Mouse (Mus musculus): ENCODE results near the gene Sorbs1. TPM values are rescaled to one million over a fixed set of nuclear protein-coding genes. Genes with fewer than 3 reads are reported as not detected.

Sorbs1 gene
- polyA plus RNA-seq, 1 experiment from 2014 or later: 111 TPM

GRCm38 (mm10) chr19:40542776-40543175 lies 29.2 kb upstream of the Sorbs1 start:
- 71% methylated on average over 7 of the region's 7 CpGs for WGBS
- Histone ChIP-seq H3K36me3 (ENCODE audit: control insufficient read depth, insufficient read depth, low read length) (no peaks in the 10 kb centered on the region; the same call in 1 of the 2 replicates), H3K27me3 (ENCODE audit: control insufficient read depth, insufficient read depth, low read length) (no peaks in the 10 kb centered on the region), H3K4me1 (replicated peaks; ENCODE audit: control insufficient read depth, insufficient read depth) (no peaks in the 10 kb centered on the region), H3K9me3 (ENCODE audit: control insufficient read depth, low read length) (no peaks in the 10 kb centered on the region), H3K4me3 (ENCODE audit: low read depth, low read length) (no peak overlapping the region), H3K4me2 (replicated peaks; ENCODE audit: low read depth) (no peak overlapping the region), H3K27ac (replicated peaks) (no peak overlapping the region), H3K9ac (ENCODE audit: low read length) (no peak overlapping the region)
- ATAC-seq (ENCODE audit: low FRiP score, low TSS enrichment) (no peak), DNase-seq (ENCODE audit: low spot score) (no peak)
- TF ChIP-seq CTCF (IDR thresholded peaks at IDR 0.05; ENCODE audit: low read depth): no peak
- TF ChIP-seq EP300 (optimal IDR thresholded peaks at IDR 0.05): no peak

GRCm38 (mm10) chr19:40536526-40536925 lies 22.9 kb upstream of the Sorbs1 start:
- DNase-seq (ENCODE audit: low spot score) (no peak), ATAC-seq (ENCODE audit: low FRiP score, low TSS enrichment) (no peak)
- Histone ChIP-seq H3K27me3 (ENCODE audit: control insufficient read depth, insufficient read depth, low read length) (no peaks in the 10 kb centered on the region), H3K9me3 (ENCODE audit: control insufficient read depth, low read length) (no peaks in the 10 kb centered on the region), H3K4me3 (ENCODE audit: low read depth, low read length) (no peak overlapping the region), H3K9ac (ENCODE audit: low read length) (no peak overlapping the region), H3K36me3 (ENCODE audit: control insufficient read depth, insufficient read depth, low read length) (no peaks in the 10 kb centered on the region; the same call in 1 of the 2 replicates), H3K27ac (replicated peaks) (no peak overlapping the region), H3K4me1 (replicated peaks; ENCODE audit: control insufficient read depth, insufficient read depth) (no peaks in the 10 kb centered on the region), H3K4me2 (replicated peaks; ENCODE audit: low read depth) (no peak overlapping the region)
- WGBS: 77% methylated on average over 6 of the region's 6 CpGs
- no peak for TF ChIP-seq CTCF (IDR thresholded peaks at IDR 0.05; ENCODE audit: low read depth)
- no peak for TF ChIP-seq EP300 (optimal IDR thresholded peaks at IDR 0.05)

GRCm38 (mm10) chr19:40532525-40532924 lies 18.9 kb upstream of the Sorbs1 start:
- ATAC-seq (ENCODE audit: low FRiP score, low TSS enrichment): no peak
- DNase-seq (ENCODE audit: low spot score): no peak
- H3K36me3 ChIP-seq (ENCODE audit: control insufficient read depth, insufficient read depth, low read length): no peaks in the 10 kb centered on the region
- no peak overlapping the region for H3K27ac ChIP-seq (replicated peaks)
- H3K4me3 ChIP-seq (ENCODE audit: low read depth, low read length): no peak overlapping the region
- no peaks in the 10 kb centered on the region for H3K4me1 ChIP-seq (replicated peaks; ENCODE audit: control insufficient read depth, insufficient read depth)
- H3K4me2 ChIP-seq (replicated peaks; ENCODE audit: low read depth): no peak overlapping the region
- no peaks in the 10 kb centered on the region for H3K9me3 ChIP-seq (ENCODE audit: control insufficient read depth, low read length)
- no peaks in the 10 kb centered on the region for H3K27me3 ChIP-seq (ENCODE audit: control insufficient read depth, insufficient read depth, low read length)
- TF ChIP-seq EP300 (optimal IDR thresholded peaks at IDR 0.05) (no peak), CTCF (IDR thresholded peaks at IDR 0.05; ENCODE audit: low read depth) (no peak)
- 67% methylated on average over 5 of the region's 5 CpGs for WGBS
- H3K9ac ChIP-seq (ENCODE audit: low read length): no peak overlapping the region

GRCm38 (mm10) chr19:40530323-40530722 lies 16.7 kb upstream of the Sorbs1 start:
- no peak for TF ChIP-seq CTCF (IDR thresholded peaks at IDR 0.05; ENCODE audit: low read depth)
- no peak for TF ChIP-seq EP300 (optimal IDR thresholded peaks at IDR 0.05)
- ATAC-seq (ENCODE audit: low FRiP score, low TSS enrichment) (no peak), DNase-seq (ENCODE audit: low spot score) (no peak)
- Histone ChIP-seq H3K27me3 (ENCODE audit: control insufficient read depth, insufficient read depth, low read length) (no peaks in the 10 kb centered on the region), H3K4me3 (ENCODE audit: low read depth, low read length) (no peak overlapping the region), H3K4me1 (replicated peaks; ENCODE audit: control insufficient read depth, insufficient read depth) (no peaks in the 10 kb centered on the region), H3K27ac (replicated peaks) (no peak overlapping the region), H3K36me3 (ENCODE audit: control insufficient read depth, insufficient read depth, low read length) (no peaks in the 10 kb centered on the region), H3K9ac (ENCODE audit: low read length) (no peak overlapping the region), H3K4me2 (replicated peaks; ENCODE audit: low read depth) (no peak overlapping the region), H3K9me3 (ENCODE audit: control insufficient read depth, low read length) (no peaks in the 10 kb centered on the region)
- 82% methylated on average over 2 of the region's 2 CpGs for WGBS

- no peak; the same call in 1 of the 2 replicates for ATAC-seq (ENCODE audit: low FRiP score, low TSS enrichment)
- Histone ChIP-seq H3K36me3 (ENCODE audit: control insufficient read depth, insufficient read depth, low read length) (no peaks in the 10 kb centered on the region), H3K4me3 (ENCODE audit: low read depth, low read length) (no peak overlapping the region), H3K27me3 (ENCODE audit: control insufficient read depth, insufficient read depth, low read length) (no peaks in the 10 kb centered on the region), H3K4me1 (replicated peaks; ENCODE audit: control insufficient read depth, insufficient read depth) (no peaks in the 10 kb centered on the region), H3K4me2 (replicated peaks; ENCODE audit: low read depth) (no peak overlapping the region), H3K27ac (replicated peaks) (no peak overlapping the region), H3K9ac (ENCODE audit: low read length) (no peak overlapping the region), H3K9me3 (ENCODE audit: control insufficient read depth, low read length) (no peaks in the 10 kb centered on the region)
- no peak for DNase-seq (ENCODE audit: low spot score)
- TF ChIP-seq CTCF (IDR thresholded peaks at IDR 0.05; ENCODE audit: low read depth) (no peak), EP300 (optimal IDR thresholded peaks at IDR 0.05) (no peak)
These were observed 14.7 kb upstream of the Sorbs1 start for GRCm38 (mm10) chr19:40528254-40528653.

- no peaks in the 10 kb centered on the region for H3K4me1 ChIP-seq (replicated peaks; ENCODE audit: control insufficient read depth, insufficient read depth)
- H3K27me3 ChIP-seq (ENCODE audit: control insufficient read depth, insufficient read depth, low read length): no peaks in the 10 kb centered on the region
- H3K4me3 ChIP-seq (ENCODE audit: low read depth, low read length): no peak overlapping the region
- no peak overlapping the region for H3K9ac ChIP-seq (ENCODE audit: low read length)
- H3K27ac ChIP-seq (replicated peaks): no peak overlapping the region
- H3K4me2 ChIP-seq (replicated peaks; ENCODE audit: low read depth): no peak overlapping the region
- 75% methylated on average over 9 of the region's 9 CpGs for WGBS
- DNase-seq (ENCODE audit: low spot score) (no peak), ATAC-seq (ENCODE audit: low FRiP score, low TSS enrichment) (no peak)
- TF ChIP-seq CTCF (IDR thresholded peaks at IDR 0.05; ENCODE audit: low read depth): no peak
- TF ChIP-seq EP300 (optimal IDR thresholded peaks at IDR 0.05): no peak
- H3K36me3 ChIP-seq (ENCODE audit: control insufficient read depth, insufficient read depth, low read length): no peaks in the 10 kb centered on the region
- no peaks in the 10 kb centered on the region for H3K9me3 ChIP-seq (ENCODE audit: control insufficient read depth, low read length)
These were observed 12.9 kb upstream of the Sorbs1 start for GRCm38 (mm10) chr19:40526367-40527014.

Data from stomach, postnatal 0 days (tissue).